Mouse (Mus musculus): ENCODE data around the gene Lsmem1. TPM values are rescaled to one million over a fixed set of nuclear protein-coding genes. Genes with fewer than 3 reads are reported as not detected.
"Not testable (repeated sequence)": the region's sequence is repeated elsewhere in the genome, so short reads cannot be mapped to it uniquely, and the experiment has no call there.

Gene Lsmem1
- polyA plus RNA-seq, 1 experiment from 2014 or later = not detected

GRCm38 (mm10) chr12:40198427-40198826, 863 bp downstream of the Lsmem1 start:
- Histone ChIP-seq H3K4me3 (replicated peaks; ENCODE audit: low read length) (no peak overlapping the region), H3K4me1 (replicated peaks; ENCODE audit: control insufficient read depth, insufficient read depth, low read length) (no peaks in the 10 kb centered on the region; the same call in 1 of the 2 replicates), H3K36me3 (ENCODE audit: control insufficient read depth, insufficient read depth) (peaks cover 4% of the 10 kb centered on the region), H3K27ac (ENCODE audit: low read length) (no peak overlapping the region), H3K9ac (replicated peaks; ENCODE audit: low read depth, low read length) (no peak overlapping the region), H3K9me3 (ENCODE audit: control insufficient read depth, low read length) (no peaks in the 10 kb centered on the region), H3K27me3 (replicated peaks; ENCODE audit: control insufficient read depth, insufficient read depth, low read length) (no peaks in the 10 kb centered on the region), H3K4me2 (ENCODE audit: low read length) (no peak overlapping the region)
- 86% methylated on average over 9 of the region's 9 CpGs for WGBS
- ATAC-seq = no peak

DNA sequence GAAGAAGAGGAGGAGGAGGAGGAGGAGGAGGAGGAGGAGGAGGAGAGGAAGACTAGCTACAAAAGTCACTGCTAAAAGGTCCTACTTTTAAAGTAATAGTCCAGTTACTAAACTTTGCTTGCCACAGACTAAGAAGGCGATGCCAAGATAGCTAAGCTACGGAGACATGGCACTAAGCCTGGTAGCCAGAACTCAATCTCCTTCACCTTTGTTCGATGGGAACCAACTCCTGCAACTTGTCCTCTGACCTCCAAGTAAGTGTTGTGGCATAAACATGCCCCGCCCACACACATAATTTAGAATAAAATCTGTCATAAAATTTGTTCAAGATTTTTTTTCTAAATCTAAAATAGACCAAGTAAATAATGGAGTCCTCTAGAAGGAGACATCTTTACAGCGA, 1.3 kb downstream of the Lsmem1 start:
- Histone ChIP-seq H3K27me3 (replicated peaks; ENCODE audit: control insufficient read depth, insufficient read depth, low read length) (no peaks in the 10 kb centered on the region), H3K9me3 (ENCODE audit: control insufficient read depth, low read length) (no peaks in the 10 kb centered on the region), H3K9ac (replicated peaks; ENCODE audit: low read depth, low read length) (no peak overlapping the region), H3K4me3 (replicated peaks; ENCODE audit: low read length) (no peak overlapping the region), H3K27ac (ENCODE audit: low read length) (no peak overlapping the region), H3K36me3 (ENCODE audit: control insufficient read depth, insufficient read depth) (peaks cover 4% of the 10 kb centered on the region; the same call in 1 of the 2 replicates), H3K4me2 (ENCODE audit: low read length) (no peak overlapping the region), H3K4me1 (replicated peaks; ENCODE audit: control insufficient read depth, insufficient read depth, low read length) (no peaks in the 10 kb centered on the region; the same call in 1 of the 2 replicates)
- ATAC-seq = no peak
- WGBS = 98% methylated on average over 5 of the region's 5 CpGs

DNA sequence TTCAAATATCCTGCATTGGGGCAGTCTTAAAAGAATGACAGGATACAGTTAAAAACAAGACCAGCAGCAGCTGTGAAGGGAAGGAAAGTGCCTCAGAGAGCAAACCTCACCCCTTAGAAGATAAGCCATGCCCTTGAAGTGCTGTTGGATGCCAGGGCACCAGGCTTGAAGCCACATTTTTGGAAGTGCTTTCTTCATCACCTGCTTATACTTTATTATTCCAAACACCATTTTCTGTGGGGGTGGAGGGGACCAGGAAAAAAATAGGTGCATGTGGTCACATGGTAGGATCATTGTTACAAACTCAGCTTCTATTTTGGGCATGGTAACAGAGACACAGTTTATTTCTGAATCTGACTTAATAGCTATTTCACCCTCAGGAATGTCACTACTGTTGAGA, 1.8 kb downstream of the Lsmem1 start:
- no peaks in the 10 kb centered on the region for H3K9me3 ChIP-seq (ENCODE audit: control insufficient read depth, low read length)
- no peak overlapping the region for H3K4me3 ChIP-seq (replicated peaks; ENCODE audit: low read length)
- H3K4me1 ChIP-seq (replicated peaks; ENCODE audit: control insufficient read depth, insufficient read depth, low read length) = no peaks in the 10 kb centered on the region; the same call in 1 of the 2 replicates
- ATAC-seq = no peak
- no peak overlapping the region for H3K4me2 ChIP-seq (ENCODE audit: low read length)
- H3K9ac ChIP-seq (replicated peaks; ENCODE audit: low read depth, low read length) = no peak overlapping the region
- H3K27me3 ChIP-seq (replicated peaks; ENCODE audit: control insufficient read depth, insufficient read depth, low read length) = no peaks in the 10 kb centered on the region
- no peak overlapping the region for H3K27ac ChIP-seq (ENCODE audit: low read length)
- no peaks in the 10 kb centered on the region for H3K36me3 ChIP-seq (ENCODE audit: control insufficient read depth, insufficient read depth)

DNA sequence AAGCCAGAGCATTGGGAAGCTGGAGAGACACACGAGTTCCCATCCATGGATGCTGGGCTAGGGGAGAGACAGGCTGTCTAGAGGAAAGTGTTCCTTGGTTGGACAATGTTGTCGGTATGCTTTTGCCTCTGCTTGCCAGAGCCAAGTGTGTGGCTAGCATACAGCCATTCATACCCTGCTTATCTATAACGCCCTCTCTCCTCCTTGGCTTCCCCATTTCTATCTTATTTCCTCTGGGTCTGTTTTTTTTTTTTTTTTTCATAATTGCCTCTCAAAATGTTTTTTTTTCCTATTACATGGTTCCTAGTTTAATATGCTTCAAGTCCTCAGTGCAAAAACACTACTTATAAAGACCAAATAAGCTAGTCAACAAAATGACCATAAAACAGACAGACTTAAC, 13.8 kb downstream of the Lsmem1 start:
- no peak overlapping the region for H3K4me3 ChIP-seq (replicated peaks; ENCODE audit: low read length)

DNA sequence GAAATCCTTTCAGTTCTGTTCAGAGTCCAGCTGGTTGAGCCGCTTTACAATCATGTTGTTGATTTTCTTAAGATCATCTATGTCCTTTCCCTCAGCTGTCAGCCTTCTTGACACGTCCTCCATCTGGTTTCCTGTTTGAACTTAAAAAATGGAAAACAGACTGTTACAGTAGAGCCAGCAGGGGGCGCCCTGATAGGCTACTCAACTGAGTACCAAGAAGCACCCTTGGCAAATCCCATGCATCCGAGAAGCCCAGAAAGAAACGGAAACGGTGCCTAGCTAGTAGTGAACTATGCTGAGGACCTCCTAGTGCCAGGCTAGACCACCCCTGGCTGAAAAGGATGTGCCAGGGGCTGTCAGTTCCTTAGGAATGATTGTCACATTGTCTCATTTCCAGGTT, 22.2 kb downstream of the Lsmem1 start:
- Histone ChIP-seq H3K4me1 (replicated peaks; ENCODE audit: control insufficient read depth, insufficient read depth, low read length) (no peaks in the 10 kb centered on the region), H3K9ac (replicated peaks; ENCODE audit: low read depth, low read length) (no peak overlapping the region), H3K27me3 (replicated peaks; ENCODE audit: control insufficient read depth, insufficient read depth, low read length) (no peaks in the 10 kb centered on the region), H3K4me2 (ENCODE audit: low read length) (no peak overlapping the region), H3K36me3 (ENCODE audit: control insufficient read depth, insufficient read depth) (no peaks in the 10 kb centered on the region), H3K4me3 (replicated peaks; ENCODE audit: low read length) (no peak overlapping the region), H3K9me3 (ENCODE audit: control insufficient read depth, low read length) (peaks cover 3% of the 10 kb centered on the region; the same call in 1 of the 2 replicates), H3K27ac (ENCODE audit: low read length) (no peak overlapping the region)
- ATAC-seq = no peak
- WGBS = 65% methylated on average over 6 of the region's 6 CpGs

More for the DNA sequence above, 13.8 kb downstream of the Lsmem1 start:
- no peaks in the 10 kb centered on the region for H3K4me1 ChIP-seq (replicated peaks; ENCODE audit: control insufficient read depth, insufficient read depth, low read length)
- no peak overlapping the region for H3K4me2 ChIP-seq (ENCODE audit: low read length)
- H3K9me3 ChIP-seq (ENCODE audit: control insufficient read depth, low read length) = peaks cover 3% of the 10 kb centered on the region; the same call in 1 of the 2 replicates
- 94% methylated on average over 3 of the region's 3 CpGs for WGBS
- H3K9ac ChIP-seq (replicated peaks; ENCODE audit: low read depth, low read length) = no peak overlapping the region
- no peaks in the 10 kb centered on the region for H3K27me3 ChIP-seq (replicated peaks; ENCODE audit: control insufficient read depth, insufficient read depth, low read length)
- H3K27ac ChIP-seq (ENCODE audit: low read length) = no peak overlapping the region
- no peak for ATAC-seq
- H3K36me3 ChIP-seq (ENCODE audit: control insufficient read depth, insufficient read depth) = no peaks in the 10 kb centered on the region

- Histone ChIP-seq H3K27me3 (replicated peaks; ENCODE audit: control insufficient read depth, insufficient read depth, low read length) (no peaks in the 10 kb centered on the region), H3K36me3 (ENCODE audit: control insufficient read depth, insufficient read depth) (no peaks in the 10 kb centered on the region), H3K27ac (ENCODE audit: low read length) (no peak overlapping the region), H3K4me2 (ENCODE audit: low read length) (no peak overlapping the region), H3K9ac (replicated peaks; ENCODE audit: low read depth, low read length) (no peak overlapping the region), H3K9me3 (ENCODE audit: control insufficient read depth, low read length) (peaks cover 3% of the 10 kb centered on the region; the same call in 1 of the 2 replicates), H3K4me3 (replicated peaks; ENCODE audit: low read length) (no peak overlapping the region), H3K4me1 (replicated peaks; ENCODE audit: control insufficient read depth, insufficient read depth, low read length) (no peaks in the 10 kb centered on the region)
- WGBS = 80% methylated on average over 2 of the region's 2 CpGs
- no peak for ATAC-seq
Measured at GRCm38 (mm10) chr12:40176158-40176557, 23.1 kb downstream of the Lsmem1 start.

DNA sequence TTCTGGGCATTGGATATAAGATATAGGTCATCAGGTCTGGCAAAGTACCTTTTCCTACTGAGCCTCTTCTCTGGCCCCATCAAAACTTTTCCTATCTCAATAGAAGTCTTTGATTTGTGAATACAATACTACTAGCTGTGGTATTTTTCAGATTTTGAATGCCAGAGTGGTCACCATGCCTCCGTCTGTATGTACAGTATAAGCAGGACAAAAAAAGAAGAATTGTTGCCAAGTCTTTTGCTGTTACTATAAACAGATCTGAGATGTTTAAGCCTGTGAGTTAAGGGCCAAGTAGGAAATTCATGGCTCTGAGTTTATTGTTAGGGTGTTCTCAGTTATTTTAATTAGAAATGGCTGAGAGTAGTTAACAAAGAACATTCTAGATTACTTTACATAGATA, 24.1 kb downstream of the Lsmem1 start:
- not testable (repeated sequence) for H3K27ac ChIP-seq (ENCODE audit: low read length); H3K27me3 ChIP-seq (replicated peaks; ENCODE audit: control insufficient read depth, insufficient read depth, low read length); H3K4me3 ChIP-seq (replicated peaks; ENCODE audit: low read length); ATAC-seq; H3K4me1 ChIP-seq (replicated peaks; ENCODE audit: control insufficient read depth, insufficient read depth, low read length); H3K4me2 ChIP-seq (ENCODE audit: low read length); H3K9me3 ChIP-seq (ENCODE audit: control insufficient read depth, low read length); H3K9ac ChIP-seq (replicated peaks; ENCODE audit: low read depth, low read length); H3K36me3 ChIP-seq (ENCODE audit: control insufficient read depth, insufficient read depth)
- WGBS = 15% methylated on average over 1 of the region's 1 CpGs

- Histone ChIP-seq H3K4me3 (replicated peaks; ENCODE audit: low read length) (no peak overlapping the region), H3K36me3 (ENCODE audit: control insufficient read depth, insufficient read depth) (no peaks in the 10 kb centered on the region), H3K27me3 (replicated peaks; ENCODE audit: control insufficient read depth, insufficient read depth, low read length) (no peaks in the 10 kb centered on the region), H3K4me1 (replicated peaks; ENCODE audit: control insufficient read depth, insufficient read depth, low read length) (no peaks in the 10 kb centered on the region), H3K9me3 (ENCODE audit: control insufficient read depth, low read length) (no peaks in the 10 kb centered on the region), H3K4me2 (ENCODE audit: low read length) (no peak overlapping the region), H3K9ac (replicated peaks; ENCODE audit: low read depth, low read length) (no peak overlapping the region), H3K27ac (ENCODE audit: low read length) (no peak overlapping the region)
- WGBS = 86% methylated on average over 2 of the region's 2 CpGs
- ATAC-seq = no peak
Measured at GRCm38 (mm10) chr12:40171637-40172036, 27.7 kb downstream of the Lsmem1 start.

GRCm38 (mm10) chr12:40169675-40170074, 29.6 kb downstream of the Lsmem1 start:
- 98% methylated on average over 1 of the region's 1 CpGs for WGBS
- Histone ChIP-seq H3K27ac (ENCODE audit: low read length) (no peak overlapping the region), H3K36me3 (ENCODE audit: control insufficient read depth, insufficient read depth) (no peaks in the 10 kb centered on the region), H3K27me3 (replicated peaks; ENCODE audit: control insufficient read depth, insufficient read depth, low read length) (no peaks in the 10 kb centered on the region), H3K4me3 (replicated peaks; ENCODE audit: low read length) (no peak overlapping the region), H3K4me1 (replicated peaks; ENCODE audit: control insufficient read depth, insufficient read depth, low read length) (no peaks in the 10 kb centered on the region), H3K9me3 (ENCODE audit: control insufficient read depth, low read length) (no peaks in the 10 kb centered on the region), H3K4me2 (ENCODE audit: low read length) (no peak overlapping the region), H3K9ac (replicated peaks; ENCODE audit: low read depth, low read length) (no peak overlapping the region)
- no peak for ATAC-seq

- H3K4me1 ChIP-seq (replicated peaks; ENCODE audit: control insufficient read depth, insufficient read depth, low read length) = no peaks in the 10 kb centered on the region
- peak; percentile 74 for ATAC-seq
- WGBS = 10% methylated on average over 2 of the region's 2 CpGs
- H3K27me3 ChIP-seq (replicated peaks; ENCODE audit: control insufficient read depth, insufficient read depth, low read length) = no peaks in the 10 kb centered on the region
- H3K27ac ChIP-seq (ENCODE audit: low read length) = no peak overlapping the region
- H3K4me3 ChIP-seq (replicated peaks; ENCODE audit: low read length) = no peak overlapping the region
- H3K9ac ChIP-seq (replicated peaks; ENCODE audit: low read depth, low read length) = no peak overlapping the region
- H3K36me3 ChIP-seq (ENCODE audit: control insufficient read depth, insufficient read depth) = no peaks in the 10 kb centered on the region
- H3K4me2 ChIP-seq (ENCODE audit: low read length) = no peak overlapping the region
- no peaks in the 10 kb centered on the region for H3K9me3 ChIP-seq (ENCODE audit: control insufficient read depth, low read length)
Measured at GRCm38 (mm10) chr12:40164621-40165020, 34.7 kb downstream of the Lsmem1 start.
